Mouse (Mus musculus): Measurements from ENCODE around the gene Kdm4c.
A peak's percentile ranks its signal among the peaks of the same experiment; 100 is the strongest.
"Not testable (repeated sequence)": the region's sequence is repeated elsewhere in the genome, so short reads cannot be mapped to it uniquely, and the experiment has no call there.

Kdm4c gene

GRCm38 (mm10) chr4:74242176-74242575, at the start of gene Kdm4c:
Gene Kdm4c, plus strand, starts transcription at chr4:74242497.
- no peak for DNase-seq

DNA sequence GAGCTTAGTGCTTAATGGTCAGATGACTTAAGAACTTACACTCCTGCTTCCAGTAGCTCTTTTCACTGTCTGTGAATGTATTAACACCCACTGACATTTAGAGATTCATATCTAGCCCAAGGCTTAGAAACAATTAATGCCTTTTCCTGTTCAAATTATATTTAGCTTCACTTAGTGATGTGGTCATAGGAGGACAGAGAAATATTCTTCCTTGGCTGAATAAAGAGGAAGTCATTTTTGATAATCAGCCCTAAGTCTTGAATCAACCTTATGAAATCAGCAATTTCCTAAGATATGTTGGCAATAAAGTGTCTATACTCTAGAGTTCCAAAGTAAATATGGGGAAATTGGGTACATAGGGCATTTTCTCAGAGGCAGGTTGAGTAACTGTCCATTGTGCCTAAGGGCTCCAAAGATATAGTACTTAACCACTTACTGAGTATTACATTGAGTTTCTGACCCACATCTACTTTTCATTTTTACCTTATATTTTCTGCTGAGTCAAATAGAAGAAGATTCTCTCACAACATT, 41.0 kb upstream of the Kdm4c start:
- DNase-seq: no peak

GRCm38 (mm10) chr4:74221780-74222179, 20.5 kb upstream of the Kdm4c start:
- DNase-seq: not testable (repeated sequence)

- DNase-seq: peak; percentile 7
Measured at GRCm38 (mm10) chr4:74222360-74222759, 19.9 kb upstream of the Kdm4c start.

DNA sequence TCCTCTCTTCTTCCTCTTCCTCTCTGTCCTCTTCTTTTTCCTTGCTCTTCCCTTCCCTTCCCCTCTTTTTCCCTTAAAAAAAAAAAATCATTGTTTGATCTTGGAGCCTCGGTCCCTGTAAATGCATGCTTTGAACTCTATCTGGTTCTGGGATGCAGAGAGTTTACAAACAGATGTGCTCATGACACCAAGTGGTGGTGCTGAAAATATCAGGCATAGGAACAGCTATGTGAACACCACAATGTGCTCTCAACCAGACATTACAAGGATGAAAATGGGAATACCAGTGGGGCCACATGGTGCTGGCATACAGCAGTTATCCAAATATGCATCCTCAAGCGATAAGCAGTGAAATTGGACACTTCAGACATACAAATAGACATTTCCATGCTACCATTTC, 18.1 kb upstream of the Kdm4c start:
- DNase-seq: no peak

DNA sequence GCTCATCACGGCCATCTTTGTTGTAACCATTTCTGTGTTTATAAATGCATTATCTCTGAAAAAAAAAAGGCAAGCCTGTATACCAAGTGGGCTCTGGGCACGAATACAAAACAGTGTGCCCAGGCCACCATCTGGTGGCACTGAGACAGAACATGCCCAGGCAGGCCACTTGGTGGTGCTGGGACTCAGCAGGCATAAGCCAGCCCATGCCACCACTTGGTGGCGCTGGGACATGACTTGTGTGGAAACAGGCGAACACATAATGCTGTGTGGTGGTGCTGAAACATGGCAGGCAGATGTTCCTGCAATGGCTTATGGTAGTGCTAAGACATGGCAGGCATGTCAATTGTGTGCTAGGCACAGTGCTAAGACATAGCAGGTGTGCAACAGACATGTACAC, 11.3 kb upstream of the Kdm4c start:
- DNase-seq: no peak

- DNase-seq: peak; percentile 33
Measured at GRCm38 (mm10) chr4:74231405-74231804, 10.9 kb upstream of the Kdm4c start.

GRCm38 (mm10) chr4:74233534-74233933, 8.8 kb upstream of the Kdm4c start:
- DNase-seq: no peak

GRCm38 (mm10) chr4:74251348-74252244, 9.3 kb downstream of the Kdm4c start:
- peak; percentile 96 for DNase-seq

- DNase-seq: peak; percentile 63
Measured at GRCm38 (mm10) chr4:74252245-74253105, 10.2 kb downstream of the Kdm4c start.

DNA sequence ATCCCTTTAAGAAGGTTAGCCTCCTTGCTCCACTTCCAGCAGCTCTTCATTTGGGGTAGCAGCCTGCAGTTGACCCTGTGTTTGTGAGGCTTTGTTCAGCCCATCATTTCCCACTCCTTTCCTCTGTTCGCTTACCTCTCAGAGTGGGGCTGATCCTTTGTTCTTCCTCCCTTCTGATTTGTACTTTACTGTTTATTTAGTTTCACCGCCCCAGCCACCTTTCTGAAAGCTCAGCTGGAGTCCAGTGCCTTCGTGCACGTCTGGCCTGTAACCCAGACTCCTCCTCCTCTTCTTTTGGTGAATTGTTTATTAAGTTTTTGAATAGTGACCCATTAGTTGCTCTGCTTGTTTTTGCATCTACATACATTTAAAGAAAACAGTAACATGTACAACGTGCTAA, 15.6 kb downstream of the Kdm4c start:
- DNase-seq: no peak

- DNase-seq: no peak
Measured at GRCm38 (mm10) chr4:74258538-74258937, 16.2 kb downstream of the Kdm4c start.

GRCm38 (mm10) chr4:74259331-74259730, 17.0 kb downstream of the Kdm4c start:
- no peak for DNase-seq

GRCm38 (mm10) chr4:74261879-74262278, 19.6 kb downstream of the Kdm4c start:
- DNase-seq: no peak

GRCm38 (mm10) chr4:74264428-74264955, 22.2 kb downstream of the Kdm4c start:
- no peak for DNase-seq

GRCm38 (mm10) chr4:74271180-74271579, 28.9 kb downstream of the Kdm4c start:
- no peak for DNase-seq

- peak; percentile 39 for DNase-seq
Measured at GRCm38 (mm10) chr4:74277486-74277885, 35.2 kb downstream of the Kdm4c start.

GRCm38 (mm10) chr4:74280170-74280569, 37.9 kb downstream of the Kdm4c start:
- DNase-seq: no peak

- DNase-seq: no peak
Measured at GRCm38 (mm10) chr4:74287851-74288250, 45.6 kb downstream of the Kdm4c start.

DNA sequence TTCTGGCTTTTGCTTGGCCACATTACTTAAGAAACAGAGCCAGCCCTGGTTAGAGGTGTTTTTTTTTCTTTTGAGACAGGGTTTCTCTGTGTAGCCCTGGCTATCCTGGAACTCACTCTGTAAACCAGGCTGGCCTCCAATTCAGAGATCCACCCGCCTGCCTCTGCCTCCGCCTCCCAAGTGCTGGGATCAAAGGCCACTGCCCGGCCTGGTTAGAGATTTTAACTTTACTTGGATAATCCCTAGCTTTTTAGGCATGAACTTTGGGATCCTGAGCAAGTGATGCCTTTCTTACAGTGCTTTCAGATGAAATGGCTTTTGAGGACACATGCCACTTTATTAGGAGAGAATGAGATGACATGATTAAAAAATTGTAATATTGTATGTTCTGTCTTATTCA, 52.4 kb downstream of the Kdm4c start:
- no peak for DNase-seq

DNA sequence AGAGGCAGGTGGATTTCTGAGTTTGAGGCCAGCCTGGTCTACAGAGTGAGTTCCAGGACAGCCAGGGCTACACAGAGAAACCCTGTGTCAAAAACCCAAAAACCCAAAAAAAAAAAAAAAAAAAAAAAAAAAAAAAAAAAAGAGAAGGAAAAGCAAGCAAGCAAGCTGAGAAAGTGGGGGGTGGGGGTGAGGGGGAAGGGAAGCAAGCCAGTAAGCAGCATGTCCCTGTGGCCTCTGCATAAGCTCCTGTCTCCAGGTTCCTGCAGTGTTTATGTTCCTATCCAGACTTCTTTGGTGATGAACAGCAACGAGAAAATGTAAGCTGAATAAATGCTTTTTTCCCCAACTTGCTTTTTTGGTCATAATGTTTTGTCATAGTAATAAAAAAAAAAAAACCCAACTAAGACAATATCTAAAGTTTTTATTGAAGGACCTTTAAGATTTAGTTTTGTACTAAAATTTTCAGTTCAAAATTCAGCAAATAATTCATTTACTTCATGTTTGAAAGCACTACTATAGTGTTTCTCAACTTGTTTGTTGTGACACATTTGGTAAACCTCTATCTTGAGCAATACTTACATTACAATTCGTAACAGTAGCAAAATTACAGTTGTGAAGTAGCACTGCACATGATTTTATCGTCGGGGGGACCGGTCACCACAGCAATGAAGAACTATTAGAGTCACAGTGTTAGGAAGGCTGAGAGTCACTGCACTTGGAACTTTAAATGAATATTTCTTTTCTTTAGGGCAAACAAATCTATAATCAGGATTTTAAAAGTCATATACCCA, 63.2 kb downstream of the Kdm4c start:
- no peak for DNase-seq

GRCm38 (mm10) chr4:74311135-74311534, 68.8 kb downstream of the Kdm4c start:
- no peak for DNase-seq

Data from cerebellum, adult 9-10 months (tissue).